Mouse (Mus musculus) embryo, embryonic 11.5 days (tissue): Measurements from ENCODE around the gene Cdh4.
A peak's percentile ranks its signal among the peaks of the same experiment; 100 is the strongest.

Experiments used
- DNase-seq: peaks from one replicate; pipeline ENCODE4 v3.0.0-alpha.2; 2012; ENCODE audit warnings: low read depth, low spot score

The Cdh4 gene

GRCm38 (mm10) chr2:179857086-179857485, 414.9 kb downstream of the Cdh4 start:
- DNase-seq: no peak

GRCm38 (mm10) chr2:179862676-179863075, 420.4 kb downstream of the Cdh4 start:
- DNase-seq: no peak

DNA sequence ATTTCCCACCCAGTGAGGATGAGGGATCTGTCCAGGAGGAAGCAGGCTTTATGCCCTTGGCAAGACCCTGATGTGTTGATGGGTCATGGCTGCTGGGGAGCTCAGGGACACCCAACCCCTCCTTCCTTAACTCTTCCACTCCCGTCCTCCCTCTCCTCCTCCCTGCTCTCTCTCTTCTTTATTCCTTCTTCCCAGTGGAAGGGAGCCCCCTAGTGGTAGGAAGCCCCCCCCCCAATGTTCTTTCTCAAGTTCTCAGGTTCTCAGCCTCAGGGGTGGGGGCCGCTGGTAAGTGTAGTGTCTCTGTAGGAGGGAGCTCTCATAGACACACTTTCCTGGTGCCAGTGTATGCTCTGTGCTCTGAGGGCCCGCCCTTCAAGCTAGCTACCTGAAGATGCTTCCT, 421.0 kb downstream of the Cdh4 start:
- DNase-seq: no peak

DNA sequence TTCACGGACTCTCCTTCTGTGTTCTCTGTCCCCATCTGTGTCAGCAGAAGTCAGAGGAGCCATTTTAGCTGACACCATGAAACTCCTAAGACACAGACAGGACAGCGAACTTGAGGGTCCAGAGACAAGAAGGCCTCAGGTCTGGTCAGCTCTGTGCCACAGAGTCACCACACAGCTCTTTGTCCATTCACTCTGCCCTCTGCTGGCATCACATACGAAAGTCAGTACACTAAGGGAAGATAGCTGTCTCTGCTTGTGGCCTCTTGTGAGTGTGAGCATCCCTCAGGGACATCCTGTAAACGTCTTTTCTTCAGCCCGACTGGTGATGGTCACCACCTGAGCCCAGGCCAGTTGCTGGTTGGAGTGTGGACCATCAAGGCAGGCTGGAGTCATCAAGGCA, 422.9 kb downstream of the Cdh4 start:
- DNase-seq: no peak

DNA sequence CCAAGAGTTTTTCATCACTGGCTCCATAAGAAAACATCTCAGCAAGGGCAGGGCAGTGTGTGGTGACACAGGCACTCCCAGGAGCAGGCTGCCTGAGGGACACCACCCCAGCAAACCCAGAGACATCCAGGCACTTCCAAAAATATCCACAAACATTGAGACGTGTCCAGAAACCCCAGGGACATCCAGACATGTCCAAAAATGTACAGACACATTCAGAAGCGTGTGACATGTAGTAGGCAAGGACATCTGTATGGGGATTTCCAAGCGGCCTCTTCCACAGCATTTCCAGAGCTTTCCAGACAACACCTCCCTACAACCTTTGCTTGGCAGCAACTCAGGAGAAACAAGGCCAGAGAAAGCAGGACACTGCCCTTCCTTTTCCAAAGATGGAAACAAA, 425.4 kb downstream of the Cdh4 start:
- DNase-seq: no peak

GRCm38 (mm10) chr2:179869871-179870270, 427.6 kb downstream of the Cdh4 start:
- no peak for DNase-seq

DNA sequence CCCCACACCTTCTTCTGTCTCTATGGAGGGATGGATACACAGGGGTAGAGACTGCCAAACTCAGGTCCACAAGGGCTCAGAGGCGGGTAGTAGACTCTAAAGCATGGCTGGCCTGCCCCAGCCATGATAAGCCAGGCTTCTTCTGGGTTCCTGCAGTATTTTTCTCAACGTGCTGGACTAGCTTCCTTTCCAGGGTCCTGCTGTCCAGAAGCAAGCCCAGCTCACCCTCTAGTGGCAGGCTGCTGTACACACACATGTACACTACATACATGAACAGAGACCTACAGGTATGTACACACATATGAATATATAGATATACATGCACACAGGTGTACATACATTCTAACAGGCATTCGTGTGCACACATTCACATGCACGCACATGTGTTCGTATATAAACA, 430.5 kb downstream of the Cdh4 start:
- no peak for DNase-seq

- DNase-seq: no peak
Observed at GRCm38 (mm10) chr2:179873315-179873714, 431.1 kb downstream of the Cdh4 start.

DNA sequence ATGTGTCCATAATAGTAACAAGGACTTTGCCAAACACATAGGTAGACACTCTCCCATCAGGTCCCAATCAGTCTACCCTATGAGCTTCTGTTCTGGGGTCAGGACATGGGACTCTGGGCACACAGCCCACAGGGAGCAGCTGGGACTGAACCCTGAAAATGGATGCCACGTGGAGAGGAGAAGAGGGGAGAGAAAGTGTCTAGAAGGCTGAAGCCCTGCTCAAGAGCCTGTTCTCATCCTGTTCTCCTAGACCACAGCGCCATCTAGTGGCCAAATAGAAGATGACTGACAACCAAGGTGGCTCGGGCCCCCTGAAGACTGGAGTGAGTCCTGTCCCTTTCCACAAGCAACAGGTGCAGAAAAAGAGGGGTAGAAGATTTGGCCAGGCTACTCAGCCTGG, 432.9 kb downstream of the Cdh4 start:
- DNase-seq: peak; percentile 64

DNA sequence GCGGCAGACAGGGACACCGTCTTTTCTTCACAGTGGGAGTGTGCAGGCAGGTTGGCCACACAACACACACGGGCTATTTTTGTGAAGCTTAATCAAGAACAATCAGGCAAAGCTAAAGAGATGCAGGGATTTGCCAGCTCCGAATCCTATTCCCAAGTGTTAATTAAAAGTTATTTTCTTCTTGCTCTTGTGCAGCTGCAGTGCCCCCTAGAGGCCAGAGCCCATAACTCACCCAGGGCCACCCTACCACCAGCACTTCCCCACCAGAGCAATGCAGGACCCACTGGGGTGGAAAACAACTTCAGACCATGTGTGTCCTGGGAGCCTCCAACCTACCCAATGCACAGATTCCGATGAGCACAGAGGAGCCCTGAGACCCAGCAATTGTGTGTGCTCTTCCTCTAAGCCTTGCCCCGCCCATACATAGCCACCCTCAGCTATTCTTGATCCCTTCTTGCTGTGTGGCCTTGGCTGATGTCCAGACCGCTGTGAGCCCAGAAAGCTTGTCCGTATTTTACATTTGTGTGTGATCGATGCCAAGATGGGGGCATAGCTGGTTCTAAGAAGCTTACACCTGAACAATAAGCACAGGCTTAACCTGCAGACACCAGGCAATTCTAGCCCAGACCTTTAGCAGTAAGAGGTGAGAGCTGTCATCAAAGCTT, 435.5 kb downstream of the Cdh4 start:
- DNase-seq: no peak

GRCm38 (mm10) chr2:179884561-179884960, 442.3 kb downstream of the Cdh4 start:
- no peak for DNase-seq

- no peak for DNase-seq
Observed at GRCm38 (mm10) chr2:179891048-179891447, 448.8 kb downstream of the Cdh4 start.

- no peak for DNase-seq
Observed at GRCm38 (mm10) chr2:179896949-179897348, 454.7 kb downstream of the Cdh4 start.

- DNase-seq: no peak
Observed at GRCm38 (mm10) chr2:179912911-179913310, 470.7 kb downstream of the Cdh4 start.

DNA sequence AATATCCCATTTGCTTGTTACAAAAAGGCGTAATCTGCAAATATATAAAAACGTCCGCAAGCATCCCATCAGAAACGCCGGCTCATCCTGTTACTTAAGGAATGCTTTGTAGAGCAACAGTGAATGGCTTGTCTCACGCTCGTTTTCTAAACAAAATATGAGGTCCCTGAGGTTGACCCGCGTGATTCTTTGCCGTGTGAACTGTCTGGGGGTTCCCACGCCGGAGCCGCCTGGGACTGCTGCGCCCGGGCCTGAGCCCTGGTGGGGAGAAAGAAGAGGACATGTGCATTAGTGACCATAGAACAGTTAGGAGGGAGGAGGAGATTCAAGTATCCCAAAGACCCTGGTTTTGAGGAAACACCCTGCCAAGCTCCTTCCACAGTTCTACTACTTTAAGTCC, 471.1 kb downstream of the Cdh4 start:
- no peak for DNase-seq

- DNase-seq: no peak
Observed at GRCm38 (mm10) chr2:179914246-179914645, 472.0 kb downstream of the Cdh4 start.

GRCm38 (mm10) chr2:179916877-179917673, 474.8 kb downstream of the Cdh4 start:
- peak; percentile 38 for DNase-seq

GRCm38 (mm10) chr2:179920042-179920441, 477.8 kb downstream of the Cdh4 start:
- DNase-seq: no peak

- no peak for DNase-seq
Observed at GRCm38 (mm10) chr2:179921021-179921653, 478.9 kb downstream of the Cdh4 start.

- no peak for DNase-seq
Observed at GRCm38 (mm10) chr2:179924038-179924437, 481.8 kb downstream of the Cdh4 start.

GRCm38 (mm10) chr2:179929166-179929565, 486.9 kb downstream of the Cdh4 start:
- DNase-seq: no peak

- DNase-seq: no peak
Observed at GRCm38 (mm10) chr2:179931741-179932140, 489.5 kb downstream of the Cdh4 start.

DNA sequence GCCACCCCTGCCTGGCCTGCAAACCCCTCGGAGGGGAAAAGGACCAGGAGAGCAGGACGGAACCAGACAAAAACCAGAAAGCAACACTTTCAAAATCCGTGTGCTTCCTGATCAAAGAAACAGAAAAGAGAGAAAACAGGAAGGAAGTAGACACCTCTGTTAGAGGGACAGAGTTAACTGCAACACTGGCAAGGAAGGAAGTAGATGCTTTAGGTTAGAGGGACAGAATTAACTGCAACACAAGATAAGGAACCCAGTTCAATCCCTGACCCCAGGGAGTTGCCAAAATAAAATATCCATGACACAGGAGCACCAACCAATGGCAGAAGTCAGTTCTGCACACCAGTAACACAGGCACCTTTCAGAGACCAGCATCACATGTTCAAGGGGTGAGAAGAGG, 491.9 kb downstream of the Cdh4 start:
- no peak for DNase-seq
